Mouse (Mus musculus) kidney, postnatal 14 days (tissue): ENCODE data around the gene Poldip3.

Source experiments
- DNase-seq: peaks from one replicate; pipeline ENCODE4 v3.0.0; 2022; ENCODE audit warnings: mixed read lengths

The Poldip3 gene

DNA sequence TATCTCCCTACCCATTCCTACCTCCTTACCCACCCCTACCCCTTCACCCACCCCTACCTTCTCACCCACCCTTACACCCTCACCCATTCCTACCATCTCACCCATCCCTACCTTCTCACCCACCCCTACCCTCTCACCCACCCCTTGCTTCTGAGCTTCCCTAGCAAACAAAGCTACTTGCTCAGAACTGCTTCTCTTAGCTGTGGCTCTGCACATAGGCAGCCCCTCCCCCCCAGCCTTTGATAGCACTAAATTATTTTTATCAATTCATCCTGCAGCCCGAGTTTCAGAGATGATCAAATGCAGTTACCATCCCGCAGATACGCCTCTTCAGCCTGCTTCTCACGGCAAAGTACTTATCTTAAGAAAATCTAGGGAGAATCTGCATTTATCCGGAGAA lies 65.7 kb downstream of the Poldip3 start:
- no peak for DNase-seq
